Mouse (Mus musculus) E14TG2a.4 (cell line): ENCODE results near the gene B4galnt2.
"Not testable (repeated sequence)": the region's sequence is repeated elsewhere in the genome, so short reads cannot be mapped to it uniquely, and the experiment has no call there.

Source experiments
- H3K27me3 ChIP-seq: 2 replicates; pipeline ENCODE4 v1.6.1; 2014; ENCODE audit warnings: low read length, control low read depth; ENCODE audit not compliant: insufficient read depth
- H3K36me3 ChIP-seq: 2 replicates; pipeline ENCODE4 v1.6.1; 2014; ENCODE audit warnings: low read length, control low read depth; ENCODE audit not compliant: insufficient read depth
- H3K4me1 ChIP-seq: replicated peaks from 2 replicates; pipeline ENCODE4 v1.6.1; 2014; ENCODE audit warnings: low read depth, low read length, control low read depth
- H3K4me3 ChIP-seq: replicated peaks from 2 replicates; pipeline ENCODE4 v1.5.1; 2014; ENCODE audit warnings: mild to moderate bottlenecking, low read length
- H3K9me3 ChIP-seq: 2 replicates; pipeline ENCODE4 v1.6.1; 2014; ENCODE audit warnings: low read length, control low read depth
- CTCF ChIP-seq: conservative IDR thresholded peaks from 2 replicates; pipeline ENCODE4 v1.5.1; 2014; ENCODE audit warnings: low read length
- NANOG ChIP-seq: IDR thresholded peaks from 2 replicates; pipeline ENCODE4 v1.6.1; 2014; ENCODE audit warnings: borderline replicate concordance, low read length, mixed read lengths
- POU5F1 ChIP-seq: IDR thresholded peaks from 2 replicates; pipeline ENCODE4 v1.6.1; 2014; ENCODE audit warnings: low read length, borderline replicate concordance

Gene B4galnt2

DNA sequence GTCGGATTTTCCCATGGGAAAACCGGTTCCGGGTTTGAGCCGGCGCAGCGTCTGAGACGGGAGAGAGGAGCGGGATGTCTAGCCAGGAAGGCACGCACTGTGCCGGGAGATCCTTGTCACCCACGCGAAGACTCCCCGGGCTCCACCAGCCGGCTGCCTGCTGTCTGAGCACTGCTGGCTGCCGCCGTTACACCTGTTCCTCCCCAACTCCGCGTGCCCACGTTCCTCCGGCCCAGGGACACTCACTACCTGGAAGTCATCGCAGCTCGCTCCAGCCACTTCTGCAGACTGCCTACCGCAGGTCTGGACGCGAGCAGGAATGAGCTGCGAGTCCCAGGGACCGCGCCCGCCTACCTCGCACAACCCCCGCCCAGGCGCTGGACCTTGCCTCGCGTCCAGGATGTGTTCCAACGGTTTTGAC, at the start of gene B4galnt2:
TSS of gene B4galnt2 (minus strand) at position 321 of the 421 bp plus-strand sequence.
- Histone ChIP-seq H3K4me3 (peak within 1 kb of the TSS; percentile 77), H3K9me3 (no peaks in the 10 kb centered on the region), H3K27me3 (peaks cover 59% of the 10 kb centered on the region), H3K4me1 (peaks cover 66% of the 10 kb centered on the region), H3K36me3 (no peaks in the 10 kb centered on the region)
- no peak for TF ChIP-seq POU5F1
- no peak for TF ChIP-seq NANOG

DNA sequence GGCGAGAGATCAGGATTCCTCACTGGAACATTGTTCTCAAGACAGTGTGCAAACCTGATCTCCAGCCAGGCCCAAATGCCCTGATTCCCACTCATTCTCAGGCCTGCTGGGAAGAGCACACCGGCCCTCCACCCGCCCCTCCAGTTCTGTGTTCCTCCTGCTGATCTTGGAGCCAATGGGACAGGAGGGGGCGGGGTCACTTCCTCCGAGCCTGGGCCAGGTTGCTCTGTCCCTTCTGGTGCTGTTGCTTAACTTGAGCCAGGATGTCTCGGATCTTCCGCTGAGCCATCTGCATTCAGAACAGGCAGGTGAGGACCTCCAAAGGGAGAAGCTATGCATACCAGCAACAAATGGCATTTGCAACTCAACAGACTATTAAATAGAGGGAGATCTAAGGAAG, 48.6 kb upstream of the B4galnt2 start:
- H3K4me1 ChIP-seq, result peaks cover 98% of the 10 kb centered on the region
- H3K27me3 ChIP-seq, result no peaks in the 10 kb centered on the region
- H3K9me3 ChIP-seq, result no peaks in the 10 kb centered on the region
- peaks cover 96% of the 10 kb centered on the region for H3K36me3 ChIP-seq
- peak overlapping the region; percentile 60 for H3K4me3 ChIP-seq
- no peak for TF ChIP-seq CTCF
- TF ChIP-seq NANOG, result no peak
- no peak for TF ChIP-seq POU5F1

- no peaks in the 10 kb centered on the region for H3K9me3 ChIP-seq
- 0 out of 2 replicates have a peak overlapping the region, but pooled peaks have one; percentile 10 for H3K4me3 ChIP-seq
- H3K4me1 ChIP-seq, result peaks cover 82% of the 10 kb centered on the region
- H3K27me3 ChIP-seq, result no peaks in the 10 kb centered on the region
- H3K36me3 ChIP-seq, result peaks cover 72% of the 10 kb centered on the region
- TF ChIP-seq CTCF (peak; percentile 34), POU5F1 (no peak), NANOG (no peak)
These were observed 44.5 kb upstream of the B4galnt2 start for GRCm38 (mm10) chr11:95959152-95959551.

DNA sequence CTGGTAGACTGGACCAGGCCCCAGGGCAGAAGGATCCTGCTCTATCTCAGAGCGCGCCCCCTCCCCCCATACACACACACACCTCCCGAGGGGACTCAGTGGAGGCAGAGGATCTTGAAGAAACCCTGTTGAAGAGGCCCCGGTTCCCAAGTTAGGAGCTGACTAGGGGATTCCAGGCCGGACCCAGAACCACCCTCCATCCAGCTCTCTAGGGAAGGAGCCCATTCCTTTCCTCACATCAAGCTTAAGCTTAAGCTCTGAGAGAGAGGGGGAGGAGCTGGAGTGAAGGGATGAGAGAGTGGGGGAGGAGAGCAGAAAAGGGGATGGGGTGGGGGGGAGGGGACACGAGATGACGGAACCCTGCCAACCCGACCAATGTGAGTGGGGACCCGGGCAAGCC, 43.6 kb upstream of the B4galnt2 start:
- Histone ChIP-seq H3K9me3 (no peaks in the 10 kb centered on the region), H3K27me3 (no peaks in the 10 kb centered on the region), H3K4me1 (peaks cover 74% of the 10 kb centered on the region), H3K4me3 (peak overlapping the region; percentile 52; the same call in 1 of the 2 replicates), H3K36me3 (peaks cover 64% of the 10 kb centered on the region)
- no peak for TF ChIP-seq POU5F1
- no peak for TF ChIP-seq NANOG

- no peaks in the 10 kb centered on the region for H3K27me3 ChIP-seq
- peaks cover 56% of the 10 kb centered on the region for H3K36me3 ChIP-seq
- H3K9me3 ChIP-seq, result no peaks in the 10 kb centered on the region
- peaks cover 66% of the 10 kb centered on the region for H3K4me1 ChIP-seq
- TF ChIP-seq CTCF (no peak), POU5F1 (no peak), NANOG (no peak)
- H3K4me3 ChIP-seq, result peak overlapping the region; percentile 52
These were observed 42.7 kb upstream of the B4galnt2 start for GRCm38 (mm10) chr11:95957407-95957806.

DNA sequence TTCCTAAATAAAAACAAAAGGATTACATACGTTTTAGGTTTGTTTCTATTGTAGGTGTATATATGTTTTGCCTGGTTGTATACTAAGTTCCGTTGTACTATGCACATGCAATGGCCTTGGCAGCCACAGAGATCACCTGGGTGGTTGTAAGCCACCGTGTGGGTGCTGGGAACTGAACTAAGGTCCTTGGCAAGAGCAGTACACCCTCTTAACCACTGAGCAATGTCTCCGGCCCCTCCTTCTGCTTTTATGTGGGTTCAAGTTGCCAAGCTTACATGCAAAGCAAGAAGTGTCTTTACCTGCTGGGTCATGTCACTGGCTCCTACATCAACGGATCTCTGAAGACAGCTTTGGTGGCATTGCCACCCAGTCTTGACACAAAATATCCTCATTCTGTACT, 38.6 kb upstream of the B4galnt2 start:
- H3K9me3 ChIP-seq, result no peaks in the 10 kb centered on the region
- no peak for TF ChIP-seq CTCF
- TF ChIP-seq POU5F1, result no peak
- TF ChIP-seq NANOG, result no peak
- H3K36me3 ChIP-seq, result peaks cover 17% of the 10 kb centered on the region
- H3K4me1 ChIP-seq, result peaks cover 25% of the 10 kb centered on the region
- H3K4me3 ChIP-seq, result no peak overlapping the region
- no peaks in the 10 kb centered on the region for H3K27me3 ChIP-seq

DNA sequence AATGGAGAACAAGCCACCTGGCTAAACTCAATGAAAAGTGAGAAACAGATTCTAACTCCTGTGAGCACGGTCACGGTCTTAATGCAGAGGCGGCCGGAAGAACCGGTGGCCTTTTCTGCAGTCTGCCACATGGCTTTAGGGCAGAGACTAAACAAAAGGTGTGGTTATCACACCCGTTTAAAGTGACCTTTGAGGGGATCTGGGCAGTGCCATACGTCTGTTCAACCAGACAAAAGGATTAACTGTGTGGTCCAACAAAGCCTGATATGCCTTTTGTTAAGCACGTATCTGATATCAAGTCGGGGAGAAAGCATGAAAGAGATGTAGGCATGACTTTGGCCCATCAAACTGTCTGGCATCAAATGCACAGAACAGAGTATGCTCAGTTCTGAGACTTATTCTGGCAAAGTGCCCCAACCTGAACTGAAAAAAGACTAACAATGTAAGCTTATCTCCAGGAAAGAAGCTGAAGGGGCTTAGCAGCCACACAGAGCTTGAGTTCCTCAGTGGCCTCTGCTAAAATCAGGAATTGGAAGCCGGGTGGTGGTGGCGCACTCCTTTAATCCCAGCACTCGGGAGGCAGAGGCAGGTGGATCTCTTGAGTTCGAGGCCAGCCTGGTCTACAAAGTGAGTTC, 31.3 kb upstream of the B4galnt2 start:
- Histone ChIP-seq H3K9me3 (no peaks in the 10 kb centered on the region), H3K36me3 (no peaks in the 10 kb centered on the region), H3K4me1 (peaks cover 14% of the 10 kb centered on the region), H3K4me3 (no peak overlapping the region), H3K27me3 (no peaks in the 10 kb centered on the region)
- no peak for TF ChIP-seq NANOG
- TF ChIP-seq POU5F1, result no peak
- no peak for TF ChIP-seq CTCF

DNA sequence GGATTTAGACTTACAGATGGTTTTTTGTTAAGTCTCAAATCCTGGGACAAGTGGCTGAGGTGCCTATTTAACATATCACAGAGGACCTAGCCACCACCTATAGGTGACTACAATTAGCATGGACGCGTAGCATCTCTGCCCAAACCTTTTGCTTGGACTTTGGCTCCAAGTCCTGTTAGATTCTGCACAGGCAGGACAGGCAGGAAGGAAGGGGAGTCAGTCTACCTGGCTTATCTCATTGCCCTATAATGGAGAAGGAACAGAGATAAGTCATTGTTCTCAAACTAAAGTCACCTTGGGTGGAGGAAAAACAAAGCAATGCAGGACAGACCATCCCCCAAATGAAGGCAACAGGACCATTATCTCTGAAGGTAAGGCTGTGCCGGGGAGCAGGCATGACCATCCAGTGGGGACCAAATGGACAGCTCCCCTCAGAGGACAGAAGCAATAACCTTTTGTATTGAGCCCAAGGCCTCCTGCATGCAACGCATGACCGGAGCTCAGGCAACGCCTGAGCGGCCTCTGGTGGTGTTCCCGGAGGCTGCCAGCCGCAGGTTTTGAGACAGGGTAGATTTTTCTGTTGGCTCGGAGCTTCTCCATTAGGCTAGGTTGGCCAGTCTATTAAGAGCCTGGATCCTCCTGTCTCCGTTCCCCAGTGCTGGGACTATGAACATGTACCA, 25.3 kb upstream of the B4galnt2 start:
- no peak for TF ChIP-seq POU5F1
- peak; percentile 41 for TF ChIP-seq CTCF
- no peaks in the 10 kb centered on the region for H3K36me3 ChIP-seq

GRCm38 (mm10) chr11:95936409-95936808, 21.7 kb upstream of the B4galnt2 start:
- no peaks in the 10 kb centered on the region for H3K27me3 ChIP-seq
- no peaks in the 10 kb centered on the region for H3K9me3 ChIP-seq
- no peak overlapping the region for H3K4me3 ChIP-seq
- no peaks in the 10 kb centered on the region for H3K36me3 ChIP-seq
- no peak for TF ChIP-seq CTCF
- no peak for TF ChIP-seq POU5F1
- no peak for TF ChIP-seq NANOG
- H3K4me1 ChIP-seq, result peaks cover 28% of the 10 kb centered on the region

More for the DNA sequence above, 25.3 kb upstream of the B4galnt2 start:
- no peaks in the 10 kb centered on the region for H3K9me3 ChIP-seq
- no peak overlapping the region for H3K4me3 ChIP-seq
- no peaks in the 10 kb centered on the region for H3K27me3 ChIP-seq
- peaks cover 27% of the 10 kb centered on the region for H3K4me1 ChIP-seq

GRCm38 (mm10) chr11:95932168-95932567, 17.5 kb upstream of the B4galnt2 start:
- not testable (repeated sequence) for H3K36me3 ChIP-seq, H3K9me3 ChIP-seq, H3K4me3 ChIP-seq, H3K27me3 ChIP-seq
- H3K4me1 ChIP-seq, result peaks cover 33% of the 10 kb centered on the region
